Mouse (Mus musculus) lung, embryonic 16.5 days (tissue): ENCODE measurements around the gene Dolpp1. TPM values are rescaled to one million over a fixed set of nuclear protein-coding genes. Genes with fewer than 3 reads are reported as not detected.

ENCODE experiments used
- microRNA-seq: library from miRNA; unstranded; fragments of <30 nt; microRNA quantifications from one replicate; pipeline ENCODE4, GENCODE M21; 2016
- polyA plus RNA-seq: library from polyadenylated mRNA; unstranded; fragments of >200 nt; fragmentation: Nextera tagmentation; extraction: Ambion mirVana; gene quantifications from 2 replicates; pipeline ENCODE4 v1.2.1, GENCODE M21; 2015

Gene Dolpp1
- polyA plus RNA-seq, 1 experiment from 2014 or later: 49.6 TPM

Small RNA genes within 50 kb of the gene (microRNA-seq; reads per million reads assigned to microRNA genes)
- gene Gm47292: not detected

Other genes with a start within 250 kb of the Dolpp1 start
- gene Endog, start 220.8 kb upstream of the Dolpp1 start, polyA plus RNA-seq: 12.0 and 13.3 TPM in 2 replicates
- 66.6 TPM in 2 replicates for gene Spout1, start 213.8 kb upstream of the Dolpp1 start, polyA plus RNA-seq
- gene Kyat1, start 186.4 kb upstream of the Dolpp1 start, polyA plus RNA-seq: 12.7 and 12.9 TPM in 2 replicates
- 41.9 and 42.0 TPM in 2 replicates for gene Lrrc8a, start 154.5 kb upstream of the Dolpp1 start, polyA plus RNA-seq
- gene Gm28035, start 151.7 kb upstream of the Dolpp1 start, polyA plus RNA-seq: 0.16 and 0.18 TPM in 2 replicates
- gene Phyhd1, start 126.1 kb upstream of the Dolpp1 start, polyA plus RNA-seq: 7.4 and 8.2 TPM in 2 replicates
- not detected in 2 replicates for gene Gm28038, start 111.2 kb upstream of the Dolpp1 start, polyA plus RNA-seq
- 30.3 and 31.4 TPM in 2 replicates for gene Dolk, start 105.9 kb upstream of the Dolpp1 start, polyA plus RNA-seq
- 30.5 and 33.6 TPM in 2 replicates for gene Nup188, start 105.9 kb upstream of the Dolpp1 start, polyA plus RNA-seq
- 81.5 and 83.9 TPM in 2 replicates for gene Sh3glb2, start 32.9 kb upstream of the Dolpp1 start, polyA plus RNA-seq
- gene Miga2, start 28.0 kb upstream of the Dolpp1 start, polyA plus RNA-seq: 23.4 and 24.8 TPM in 2 replicates
- gene Crat, start 23.6 kb downstream of the Dolpp1 start, polyA plus RNA-seq: 39.3 and 42.4 TPM in 2 replicates
- 163 TPM in 2 replicates for gene Ptpa, start 23.8 kb downstream of the Dolpp1 start, polyA plus RNA-seq
- gene Ier5l, start 82.0 kb downstream of the Dolpp1 start, polyA plus RNA-seq: 1.1 and 1.5 TPM in 2 replicates
- 0.69 and 1.6 TPM in 2 replicates for gene Cstad, start 202.8 kb downstream of the Dolpp1 start, polyA plus RNA-seq